Mouse (Mus musculus) heart, adult 9 months (tissue): ENCODE results near the gene Ica1.

ENCODE experiments used
- DNase-seq, 2 experiments: peaks; one replicate each; pipeline ENCODE4 v3.0.0; 2022; ENCODE audit warnings: low spot score in 2 of 2

Gene Ica1

DNA sequence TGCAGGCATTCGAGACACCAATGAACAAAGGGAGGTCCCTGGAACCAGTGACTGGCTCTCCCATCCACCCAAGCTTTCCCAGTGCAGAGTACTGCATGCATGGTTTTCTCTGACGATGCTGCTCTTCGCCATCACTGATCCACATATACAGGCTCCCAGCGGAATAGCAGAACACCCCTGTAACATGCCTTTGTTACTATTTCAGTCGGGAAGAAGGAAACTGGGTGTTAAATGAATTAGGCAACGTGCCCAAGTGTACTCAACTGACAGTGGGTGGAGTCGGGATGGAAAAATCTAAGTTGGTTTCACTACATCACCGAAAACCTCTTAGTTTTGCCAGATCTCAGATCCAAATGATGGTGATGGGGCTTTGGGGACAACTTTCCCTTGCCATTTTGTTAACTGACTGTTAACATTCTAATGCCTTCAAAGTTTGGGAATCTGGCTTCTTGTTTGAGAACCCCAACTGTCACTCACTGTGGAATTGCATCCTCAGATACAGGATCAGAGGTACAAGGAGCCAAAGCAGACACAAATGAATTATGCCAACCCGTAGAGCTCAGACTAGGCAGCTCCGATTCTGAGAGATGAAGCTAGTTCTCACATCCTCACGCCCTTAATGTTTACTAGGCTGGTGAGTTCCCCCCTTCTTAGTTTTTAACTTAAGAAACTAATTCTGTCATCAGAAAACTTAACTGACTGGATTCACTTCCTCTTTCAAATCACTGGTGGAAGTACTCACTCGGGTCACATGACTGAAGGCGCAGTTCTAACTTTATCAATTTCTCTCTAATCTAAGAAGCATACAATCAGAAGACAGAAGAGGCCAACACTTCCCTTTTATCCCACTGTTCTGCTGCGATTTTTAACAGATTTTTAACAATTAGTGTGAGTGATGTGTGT is 91.4 kb downstream of the Ica1 start:
- DNase-seq, result peak; percentile 48 to 65

DNA sequence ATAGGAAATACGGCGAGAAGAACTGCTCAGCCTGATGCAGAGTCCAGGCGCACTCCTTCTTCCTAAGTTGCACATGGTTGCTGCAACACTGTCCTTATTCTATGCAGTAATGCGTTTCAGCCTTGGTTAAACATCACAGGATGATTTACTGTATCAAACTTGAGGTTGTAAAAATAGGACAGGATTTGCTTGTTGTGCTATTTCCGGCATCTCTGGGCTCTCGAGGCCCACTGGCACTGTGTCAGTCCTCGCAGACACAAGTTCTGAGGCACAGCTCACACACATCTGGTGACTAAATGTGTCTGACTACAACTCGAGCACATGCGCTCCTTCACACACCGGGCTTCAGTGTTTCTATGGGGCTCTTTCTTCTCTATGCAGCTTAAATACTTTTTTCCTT is 94.9 kb downstream of the Ica1 start:
- peak in 1 of 2 experiments; percentile 8 for DNase-seq

DNA sequence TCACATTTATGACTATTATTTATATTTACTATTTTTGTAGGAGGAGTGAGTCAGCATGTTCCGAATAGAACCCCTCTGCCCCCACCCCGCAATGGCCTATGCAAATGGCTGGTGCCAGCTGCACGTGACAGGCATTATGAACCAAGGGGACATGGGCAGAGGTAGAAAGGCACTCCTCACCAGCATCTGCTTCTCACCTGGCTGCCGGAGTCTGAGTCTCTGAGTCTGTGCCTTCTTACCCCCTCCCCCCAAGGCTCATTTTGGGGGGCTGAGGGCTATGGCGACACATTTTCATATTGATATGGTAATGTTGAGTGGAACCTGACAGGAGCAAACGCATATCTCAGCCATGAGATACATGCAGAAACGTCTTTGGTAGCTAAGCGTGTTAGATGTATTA is 97.4 kb downstream of the Ica1 start:
- DNase-seq, result no peak

DNA sequence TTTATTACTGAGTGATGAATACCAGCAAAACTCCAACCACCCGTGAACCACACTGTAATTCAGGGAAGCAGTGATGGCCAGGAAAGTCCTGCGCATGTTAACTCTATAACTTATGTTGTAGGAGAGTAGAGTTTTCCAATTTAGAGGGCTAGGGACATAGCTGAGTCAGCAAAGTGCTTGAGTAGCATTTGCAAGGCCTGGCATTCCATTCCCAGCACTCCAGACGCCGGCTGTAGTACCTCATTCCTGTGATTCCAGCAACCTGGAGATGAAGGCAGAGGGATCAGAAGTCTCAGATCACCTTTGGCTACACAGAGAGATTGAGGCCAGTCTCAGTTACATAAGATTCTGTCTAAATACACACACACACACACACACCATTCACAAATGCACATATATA is 105.3 kb downstream of the Ica1 start:
- DNase-seq, result no peak

DNA sequence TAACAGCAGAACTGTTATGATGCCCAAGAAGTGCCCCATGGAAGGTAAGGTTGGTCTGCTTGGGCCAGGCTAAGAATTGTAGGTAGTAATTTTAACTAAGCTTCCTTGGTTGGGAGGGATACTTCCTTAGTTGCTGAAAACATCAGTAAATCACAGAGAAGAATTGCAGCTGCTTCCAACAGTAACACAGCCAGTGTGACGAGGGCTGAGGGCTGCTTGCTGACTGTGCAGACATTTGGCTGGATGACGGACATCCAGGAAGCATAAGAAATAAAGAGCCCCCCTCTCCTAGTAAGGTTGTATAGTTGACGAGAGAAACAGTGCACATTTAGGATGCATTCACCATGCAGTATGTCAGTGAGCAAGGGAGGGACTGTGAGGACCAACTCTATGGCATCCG is 108.9 kb downstream of the Ica1 start:
- DNase-seq, result no peak

DNA sequence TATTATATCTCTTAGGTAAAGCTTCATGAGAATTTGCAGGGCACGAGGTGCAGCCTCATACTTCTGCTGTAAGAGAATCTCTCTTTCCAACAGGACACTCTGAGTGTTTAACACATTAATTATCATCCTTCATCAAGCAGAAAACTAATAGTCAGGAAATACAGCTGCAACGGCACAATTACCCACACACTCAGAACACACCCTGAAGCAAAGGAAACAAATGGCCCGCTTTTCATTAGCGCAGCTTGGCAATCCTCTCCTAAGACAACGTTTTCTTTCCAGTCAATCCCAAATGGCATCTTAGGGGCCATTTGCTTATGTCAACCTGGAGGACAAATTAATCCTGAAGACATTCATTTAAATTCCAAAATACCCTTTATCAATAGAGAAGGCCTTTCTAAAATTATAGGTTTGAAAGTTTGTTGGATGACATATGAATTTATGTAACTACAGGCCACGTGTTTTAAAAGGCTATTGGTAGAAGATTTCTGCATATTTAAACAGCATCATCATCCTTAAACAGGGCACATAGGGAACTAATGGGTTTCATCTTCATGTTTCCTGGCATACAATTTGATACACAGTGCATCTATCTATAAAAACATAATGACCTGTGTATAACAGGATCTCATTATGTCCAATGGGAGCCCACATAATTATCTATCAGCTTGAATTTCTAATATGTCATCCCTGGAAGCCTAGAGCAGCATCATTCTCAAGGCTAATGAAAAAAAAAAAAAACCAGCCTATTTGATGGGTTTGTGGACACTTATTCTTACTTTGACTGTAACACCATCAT is 110.1 kb downstream of the Ica1 start:
- DNase-seq, result no peak

DNA sequence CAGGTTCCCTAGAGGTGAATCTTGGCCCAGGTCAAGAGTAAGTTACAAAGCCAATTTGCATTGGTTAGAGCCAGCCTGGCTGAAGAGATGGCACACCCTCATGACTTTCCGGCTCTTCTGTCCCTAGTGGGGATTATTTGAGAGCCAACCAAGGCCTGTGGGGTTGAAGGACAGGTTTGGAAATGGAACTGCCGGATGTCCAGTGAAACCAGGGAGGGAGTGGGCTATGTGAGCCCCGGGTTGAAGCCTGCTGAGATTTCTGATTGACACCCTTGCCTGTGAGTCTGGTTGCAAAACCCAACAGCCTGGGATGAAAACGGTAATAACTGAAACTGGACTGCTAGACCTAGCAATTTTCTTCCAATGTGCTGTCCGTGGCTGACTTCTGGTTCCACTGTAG is 112.5 kb downstream of the Ica1 start:
- DNase-seq, result no peak

DNA sequence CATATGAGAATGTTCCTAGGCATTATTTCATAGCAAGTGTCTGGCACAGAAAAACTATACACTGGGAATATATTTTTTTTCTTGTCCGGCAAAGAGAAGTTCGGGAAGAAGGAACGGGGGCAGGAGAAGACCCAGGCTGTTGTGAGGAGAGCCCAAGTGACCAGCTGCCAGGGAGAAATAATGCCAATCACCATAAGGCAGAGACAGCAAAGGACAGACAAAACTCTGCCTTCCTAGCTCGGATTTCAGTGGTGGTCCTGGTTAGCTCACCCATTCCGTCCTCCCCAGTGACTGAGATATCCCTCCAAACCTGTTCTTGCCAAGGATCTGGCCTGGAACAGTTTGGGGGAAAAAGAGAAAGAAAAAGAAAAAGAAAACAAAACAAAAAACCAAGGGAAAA is 113.3 kb downstream of the Ica1 start:
- no peak for DNase-seq

DNA sequence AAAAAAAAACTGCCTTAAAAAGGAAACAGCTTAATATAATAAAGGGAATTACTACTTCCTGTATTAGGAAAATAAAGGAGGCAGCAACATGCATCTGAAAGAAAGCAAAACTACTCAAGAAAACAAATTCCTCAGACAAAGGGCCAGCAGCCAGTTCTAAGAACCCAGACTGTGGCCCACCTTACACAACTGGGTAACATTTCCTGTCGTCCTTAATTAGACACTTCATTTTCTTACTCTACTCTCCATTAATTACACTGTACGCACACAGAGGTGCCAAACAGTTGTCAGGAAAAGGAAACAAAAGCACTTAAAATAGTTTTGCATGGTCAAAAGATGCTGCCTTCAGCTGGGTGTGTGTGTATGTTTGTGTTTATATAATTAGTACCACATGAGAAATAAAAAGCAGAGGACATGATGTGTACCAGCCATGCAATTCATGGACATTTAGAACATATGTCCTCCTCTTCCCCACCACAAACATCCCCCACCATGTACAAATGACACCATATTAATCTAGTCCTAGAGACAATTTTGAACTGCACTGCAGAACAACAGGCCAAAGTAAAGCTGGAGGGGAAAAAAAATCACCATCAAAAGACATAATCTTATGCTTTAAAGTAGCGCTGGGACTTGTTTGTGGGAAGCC is 115.1 kb downstream of the Ica1 start:
- DNase-seq, result no peak

DNA sequence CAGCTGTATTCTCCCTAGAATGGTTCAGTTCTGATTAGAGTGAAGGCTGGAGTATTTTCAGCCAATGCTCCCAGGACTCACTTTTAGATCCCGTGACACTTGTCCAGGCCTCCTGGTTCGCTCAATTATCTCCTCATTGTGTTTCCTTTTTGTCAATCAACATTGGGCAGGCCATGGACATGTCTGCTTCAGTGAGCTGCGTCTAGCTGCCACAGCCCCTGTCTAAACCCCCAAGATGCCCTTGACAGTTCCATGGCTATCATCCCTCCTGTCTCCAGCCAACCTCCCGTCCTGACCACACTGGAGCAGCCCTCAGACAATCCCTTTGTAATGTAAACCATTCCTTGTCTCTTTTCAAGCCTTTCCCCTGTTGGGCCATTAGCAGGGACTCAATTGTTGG is 116.9 kb downstream of the Ica1 start:
- DNase-seq, result no peak

DNA sequence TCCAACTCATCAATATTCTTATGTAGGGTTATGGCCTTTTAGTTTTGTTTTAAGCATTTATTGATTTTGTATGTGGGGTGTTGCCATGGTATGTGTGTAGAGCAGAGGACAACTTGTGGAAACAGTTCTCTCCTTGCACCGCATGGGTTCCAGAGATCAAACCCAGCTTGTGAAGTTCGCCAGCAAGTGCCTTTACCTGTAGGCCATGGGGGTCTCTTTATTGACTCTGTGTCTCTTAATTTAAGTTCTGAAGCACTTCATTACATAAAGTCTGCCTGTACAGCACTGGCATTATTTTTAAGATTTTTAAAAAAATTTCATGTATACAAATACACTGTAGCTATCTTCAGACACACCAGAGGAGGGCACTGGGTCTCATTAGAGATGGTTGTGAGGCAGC is 118.2 kb downstream of the Ica1 start:
- DNase-seq, result no peak

DNA sequence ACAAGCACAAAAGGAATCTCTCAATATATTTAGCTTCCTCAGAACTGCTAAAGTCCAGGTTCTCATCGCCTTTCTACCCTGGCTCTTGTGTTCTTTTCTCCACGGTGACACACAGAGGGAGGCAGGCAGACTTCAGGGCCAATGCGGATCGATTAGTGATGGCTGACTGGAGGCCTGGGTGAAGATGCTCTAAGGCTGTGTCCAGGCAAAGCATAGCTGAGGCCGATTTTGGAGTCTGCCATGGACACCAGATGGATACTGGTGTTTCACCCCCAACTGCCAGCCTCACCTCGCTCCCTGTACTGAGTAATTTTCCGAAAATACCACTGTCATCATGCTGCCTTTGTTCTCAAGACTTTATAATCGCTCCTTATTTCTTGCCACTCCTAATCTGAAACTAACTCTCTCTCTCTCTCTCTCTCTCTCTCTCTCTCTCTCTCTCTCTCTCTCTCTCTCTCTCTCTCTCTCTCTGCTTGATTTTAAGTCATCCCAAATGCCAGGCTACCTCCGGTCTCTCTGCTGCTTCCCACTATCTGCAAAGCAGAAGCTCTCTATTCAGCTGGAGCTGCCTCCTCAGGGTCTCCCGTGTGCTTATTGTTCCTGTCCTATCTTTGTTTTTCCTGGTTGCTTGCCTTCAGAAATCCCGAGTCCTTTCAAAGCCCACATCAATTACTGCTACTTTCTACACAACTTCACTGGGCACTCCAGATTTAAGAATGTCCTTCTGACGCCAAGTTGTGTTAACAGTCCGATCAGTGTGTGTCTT is 118.9 kb downstream of the Ica1 start:
- no peak for DNase-seq

DNA sequence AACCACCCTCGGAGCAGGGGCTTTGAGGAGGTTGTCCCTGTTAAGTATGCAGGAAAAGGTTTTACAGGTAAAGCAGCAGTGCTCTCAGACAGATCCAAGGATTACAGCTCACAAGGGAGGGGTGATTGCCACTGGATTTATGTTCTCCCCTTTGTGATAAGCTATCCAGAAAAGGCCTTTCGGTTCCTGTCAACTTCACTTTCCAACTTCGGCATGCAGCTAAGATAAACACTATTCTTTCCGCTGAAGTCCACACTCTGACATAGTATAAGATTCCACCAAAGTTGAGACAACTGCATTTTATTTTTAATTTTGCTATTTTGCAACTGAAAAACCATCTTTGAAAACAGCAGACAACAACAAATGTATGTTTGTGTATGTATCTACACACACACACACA is 119.9 kb downstream of the Ica1 start:
- DNase-seq, result no peak

DNA sequence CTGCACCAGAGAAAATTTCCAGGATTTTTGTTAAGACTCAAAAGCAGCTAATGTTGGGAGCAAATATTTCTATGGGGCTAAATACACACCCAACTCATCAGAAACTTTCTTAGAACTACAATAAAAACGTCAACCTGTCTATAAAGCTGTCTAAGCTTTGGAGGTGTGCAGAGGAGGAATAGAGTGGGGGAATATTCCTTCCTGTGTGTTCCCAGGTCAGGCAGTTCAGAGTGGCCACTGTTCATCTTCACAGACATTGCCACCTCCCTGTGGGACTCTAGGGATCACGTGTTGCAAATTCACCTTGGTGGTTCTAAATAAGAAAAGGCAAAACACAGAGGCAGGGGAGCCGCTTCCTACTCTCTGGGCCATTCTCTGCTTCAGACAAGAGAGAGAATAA is 120.8 kb downstream of the Ica1 start:
- DNase-seq, result no peak

DNA sequence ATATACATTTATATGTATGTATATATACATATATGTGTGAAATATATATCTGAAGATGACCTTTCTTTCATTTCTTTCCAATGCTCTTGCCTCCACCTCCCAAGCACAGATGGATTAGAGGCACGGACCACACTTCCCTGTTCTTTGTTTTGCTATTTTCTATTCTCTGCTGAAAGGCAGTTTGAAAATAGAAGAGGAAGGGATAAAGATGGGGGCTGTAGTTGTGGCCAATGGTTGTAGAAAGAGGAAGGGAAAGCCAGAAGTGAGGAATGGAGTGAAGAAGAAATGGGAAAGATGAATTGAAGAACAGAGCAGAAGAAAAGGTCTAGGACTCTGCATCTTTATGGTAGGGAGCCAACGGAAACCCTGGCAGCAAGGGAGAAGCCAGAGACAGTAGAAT is 122.8 kb downstream of the Ica1 start:
- DNase-seq, result no peak

DNA sequence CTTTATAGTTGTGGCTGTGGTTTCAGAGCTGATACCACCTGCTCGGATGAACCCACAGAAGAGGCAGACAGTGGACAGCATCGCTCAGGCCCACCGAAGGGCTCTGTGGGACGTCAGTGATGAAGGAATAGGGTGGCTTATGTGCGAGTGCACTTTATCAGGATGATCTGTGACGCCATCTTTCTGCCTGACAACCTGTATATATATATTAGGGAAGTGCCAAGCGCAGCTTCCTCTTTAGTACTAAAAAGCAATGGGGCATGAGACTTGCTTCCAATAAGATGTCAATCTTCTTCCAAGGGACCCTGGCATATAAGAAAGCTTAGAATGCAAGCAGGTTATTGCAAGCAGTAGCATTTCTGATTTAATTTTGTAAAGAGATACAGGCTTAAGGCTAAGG is 127.9 kb downstream of the Ica1 start:
- DNase-seq, result no peak

DNA sequence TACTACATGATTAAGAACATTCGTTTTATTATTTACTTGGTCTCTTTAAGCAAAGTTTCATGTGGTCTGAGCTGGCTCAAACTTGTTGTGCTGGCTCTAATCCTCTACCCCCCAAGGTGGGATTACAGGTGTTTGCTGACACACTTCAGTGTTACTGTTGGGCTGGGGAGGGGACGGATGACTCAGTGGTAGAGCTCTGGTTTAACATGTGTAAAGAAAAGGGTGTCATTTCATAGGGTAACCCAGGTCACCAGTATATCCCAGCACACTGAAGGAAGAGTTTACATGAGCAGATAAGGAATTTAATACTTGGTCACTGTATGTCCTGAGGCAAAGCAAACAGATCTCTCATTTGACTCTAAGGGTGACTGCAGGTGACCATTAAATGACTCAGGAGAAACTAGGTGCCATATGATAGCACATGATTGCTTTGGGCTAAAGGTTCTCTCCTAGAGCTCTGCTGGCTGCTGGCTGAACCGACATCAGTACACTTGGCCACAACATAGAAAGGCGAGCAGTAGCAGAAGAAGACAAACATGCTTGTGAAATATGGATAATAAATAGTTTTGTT is 128.9 kb downstream of the Ica1 start:
- DNase-seq, result no peak

DNA sequence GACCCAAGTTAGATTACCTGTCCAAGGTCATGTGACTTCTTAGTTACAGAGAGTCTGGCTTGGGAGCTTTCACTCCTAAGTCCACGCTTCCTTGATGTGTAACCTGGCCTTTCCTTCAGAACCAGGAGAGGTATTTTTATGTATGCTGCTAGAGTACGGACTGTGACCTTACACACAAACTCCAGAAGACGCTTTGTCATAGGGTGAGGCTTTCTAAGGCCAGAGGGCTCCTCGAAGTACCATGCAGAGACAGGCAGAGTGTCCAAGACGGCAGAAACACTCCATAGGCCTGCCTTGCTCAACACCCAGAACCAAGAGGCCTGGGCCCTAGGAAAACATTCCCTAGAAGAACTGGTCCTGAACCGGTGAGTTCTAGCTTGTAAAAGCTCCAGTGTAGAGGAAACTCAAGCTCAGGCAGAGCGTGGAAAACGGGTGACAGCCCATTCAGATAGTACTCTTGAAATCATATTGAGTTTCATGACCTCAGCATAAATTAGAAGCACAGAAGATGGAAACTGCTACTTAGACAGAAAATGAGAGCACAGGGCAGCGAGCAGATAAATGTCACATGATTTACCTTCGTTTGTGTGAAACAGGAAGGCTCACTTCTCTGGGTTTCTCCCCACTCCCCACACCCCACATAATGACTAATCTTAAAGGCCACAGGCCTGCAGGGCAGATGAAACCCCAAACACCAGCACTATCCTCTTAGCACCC is 129.9 kb downstream of the Ica1 start:
- DNase-seq, result no peak

DNA sequence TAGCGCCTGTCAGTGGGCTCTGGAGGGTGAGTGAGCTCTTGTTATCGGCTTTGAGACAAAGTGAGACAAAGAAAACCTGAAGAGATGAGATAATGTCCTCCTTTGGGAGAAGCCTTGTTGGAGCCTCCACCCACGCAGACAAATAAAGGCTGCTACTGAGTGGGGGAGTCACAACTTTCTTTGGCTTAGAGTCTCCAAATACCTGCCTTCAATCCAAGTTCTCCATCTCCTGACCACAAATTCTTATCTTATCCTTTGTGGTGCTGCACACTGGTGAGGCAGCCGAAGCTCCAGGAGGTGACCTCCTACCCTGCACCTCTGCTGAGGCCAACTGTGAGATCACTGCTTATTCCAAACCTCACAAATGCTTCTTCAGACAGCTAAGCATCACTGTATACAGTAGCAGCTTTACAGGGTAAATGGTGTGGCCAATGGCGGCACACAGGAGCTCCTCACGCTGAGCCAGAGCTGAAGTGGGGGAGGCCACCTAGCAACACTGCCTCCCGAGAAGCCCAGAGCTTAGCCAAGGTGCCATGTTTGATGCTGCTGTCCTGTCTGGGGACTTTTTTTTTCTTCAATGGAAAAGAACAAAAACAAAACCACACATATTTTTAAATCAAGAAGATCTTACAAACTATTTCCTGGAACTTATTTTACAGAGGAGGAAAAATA is 130.6 kb downstream of the Ica1 start:
- DNase-seq, result no peak

DNA sequence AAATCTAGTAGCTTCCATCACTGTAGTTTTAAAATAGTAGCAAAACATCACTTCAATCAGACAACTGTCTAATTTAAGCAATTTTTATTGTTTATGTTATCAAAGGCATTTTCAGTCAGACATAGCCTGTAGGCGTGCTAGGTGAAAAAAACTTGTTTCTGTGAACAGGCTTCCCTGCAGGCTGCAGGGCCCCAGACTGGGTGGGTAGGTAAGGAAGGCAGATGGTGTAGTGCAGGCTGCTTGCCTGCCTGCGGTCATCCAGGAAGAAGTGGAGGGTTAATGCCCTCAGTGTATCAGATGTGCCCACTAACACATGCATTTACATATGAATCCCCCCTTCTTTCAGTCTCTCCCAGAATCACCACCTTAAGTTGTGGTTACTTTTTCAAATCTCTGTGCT is 132.6 kb downstream of the Ica1 start:
- no peak for DNase-seq
